7 mouse cellular contexts compared by ENCODE assay signal in genomic region chr1:36368112-36368968, GRCm38 (mm10). TPM values are rescaled to one million over a fixed set of nuclear protein-coding genes. Genes with fewer than 3 reads are reported as not detected.
A peak's percentile ranks its signal among the peaks of the same experiment; 100 is the strongest.
DNase-seq lines count a peak whose midpoint lies in the region; ATAC-seq and TF ChIP-seq lines count a peak whose summit lies in the region.

No protein-coding gene starts in this region.

- WGBS in kidney, adult 2 months: 1% methylated on average over 55 of the region's 55 CpGs
- 3% methylated on average over 54 of the region's 55 CpGs for WGBS in liver, embryonic 16.5 days (ENCODE audit: insufficient replicate concordance)
- WGBS in neural tube, embryonic 12.5 days: 8% methylated on average over 41 of the region's 55 CpGs

- peak; percentile 53 for ATAC-seq in common myeloid progenitor, adult 5-6 weeks (replicated peaks; ENCODE audit: low read depth, poor library complexity, severe bottlenecking)
- ATAC-seq in liver, embryonic 16.5 days (ENCODE audit: low read depth): peak; percentile 85
- ATAC-seq in neural tube, embryonic 12.5 days (ENCODE audit: low FRiP score, low read depth): peak; percentile 89

- peaks cover 17% of the 10 kb centered on the region for H3K4me1 ChIP-seq in kidney, adult 2 months (ENCODE audit: control insufficient read depth, insufficient read depth, low read length)
- H3K4me1 ChIP-seq in liver, embryonic 16.5 days (ENCODE audit: control insufficient read depth, low read depth, low read length): peaks cover 16% of the 10 kb centered on the region
- peaks cover 15% of the 10 kb centered on the region for H3K4me1 ChIP-seq in neural tube, embryonic 12.5 days

- peak overlapping the region; percentile 81 for H3K4me2 ChIP-seq in liver, embryonic 16.5 days (ENCODE audit: low read depth, low read length)
- H3K4me2 ChIP-seq in neural tube, embryonic 12.5 days (replicated peaks): peak overlapping the region; percentile 62

- H3K27me3 ChIP-seq in kidney, adult 2 months (replicated peaks; ENCODE audit: control insufficient read depth, insufficient read depth, low read length): no peaks in the 10 kb centered on the region
- H3K27me3 ChIP-seq in liver, embryonic 16.5 days (ENCODE audit: control insufficient read depth, insufficient read depth, low read depth, low read length): no peaks in the 10 kb centered on the region
- no peaks in the 10 kb centered on the region for H3K27me3 ChIP-seq in neural tube, embryonic 12.5 days (replicated peaks)

- peak overlapping the region; percentile 92 for H3K4me3 ChIP-seq in kidney, adult 2 months (ENCODE audit: insufficient read depth, low read depth, low read length)
- H3K4me3 ChIP-seq in liver, embryonic 16.5 days (ENCODE audit: low read depth, low read length): peak overlapping the region; percentile 86
- peak overlapping the region; percentile 95 for H3K4me3 ChIP-seq in neural tube, embryonic 12.5 days

- peak overlapping the region; percentile 94 for H3K9ac ChIP-seq in liver, embryonic 16.5 days (ENCODE audit: low read depth, low read length)
- H3K9ac ChIP-seq in neural tube, embryonic 12.5 days: peak overlapping the region; percentile 96

- peak; percentile 68 for DNase-seq in CD4-positive helper T cell, adult 2 months (ENCODE audit: low read depth, low spot score)
- peak; percentile 43 for DNase-seq in Muller cell, postnatal 12 days (ENCODE audit: inconsistent ontology term)
- peak; percentile 12 for DNase-seq in heart, adult 8-10 months (ENCODE audit: low spot score)
- peak; percentile 81 for DNase-seq in kidney, adult 2 months

- no peak for TF ChIP-seq CTCF in kidney, adult 2 months (conservative IDR thresholded peaks at IDR 0.05; ENCODE audit: insufficient read depth, insufficient read length, low read depth, low read length)

- TF ChIP-seq POLR2A in kidney, adult 2 months (IDR thresholded peaks at IDR 0.05; ENCODE audit: low read depth, low read length): peak; percentile 13

- H3K9me3 ChIP-seq in liver, embryonic 16.5 days (replicated peaks; ENCODE audit: control insufficient read depth, low read length): no peaks in the 10 kb centered on the region
- H3K9me3 ChIP-seq in neural tube, embryonic 12.5 days: no peaks in the 10 kb centered on the region

- peaks cover 1% of the 10 kb centered on the region; the same call in 1 of the 2 replicates for H3K36me3 ChIP-seq in kidney, adult 2 months (ENCODE audit: control insufficient read depth, insufficient read depth, low read length)
- H3K36me3 ChIP-seq in liver, embryonic 16.5 days (ENCODE audit: control insufficient read depth, insufficient read depth): peaks cover 9% of the 10 kb centered on the region
- peaks cover 21% of the 10 kb centered on the region for H3K36me3 ChIP-seq in neural tube, embryonic 12.5 days

- peak overlapping the region; percentile 75 for H3K27ac ChIP-seq in kidney, adult 2 months (ENCODE audit: insufficient read depth, low read depth, low read length)
- H3K27ac ChIP-seq in liver, embryonic 16.5 days (ENCODE audit: low read length): peak overlapping the region; percentile 77
- peak overlapping the region; percentile 53; the same call in 1 of the 2 replicates for H3K27ac ChIP-seq in neural tube, embryonic 12.5 days

RNA-seq across cellular contexts. Expression of gene Kansl3, which starts 0.6 kb away (rescaled TPM):
- total RNA-seq in common myeloid progenitor, adult 5-6 weeks (2017): 25.7 and 47.6 TPM in 2 replicates
- 10 to 100 TPM; 46.9 to 76.4 (median 65.2) TPM for total RNA-seq in heart, adult 8-10 months (2022)
- 63.8 and 83.5 TPM in 2 replicates for polyA plus RNA-seq in kidney, adult 2 months (2012; rRNA removed)
- polyA plus RNA-seq in liver, embryonic 16.5 days (2015; fragmentation: Nextera tagmentation; extraction: Ambion mirVana): 12.2 and 13.0 TPM in 2 replicates
- 44.0 and 45.3 TPM in 2 replicates for polyA plus RNA-seq in neural tube, embryonic 12.5 days (2016; fragmentation: Nextera tagmentation; extraction: Ambion mirVana)

RNA-seq across cellular contexts. Expression of gene Fer1l5, which starts 3.8 kb away (rescaled TPM):
- not detected in 2 replicates for total RNA-seq in common myeloid progenitor, adult 5-6 weeks (2017)
- total RNA-seq in heart, adult 8-10 months (2022): not detected
- 0.06 and 0.08 TPM in 2 replicates for polyA plus RNA-seq in kidney, adult 2 months (2012; rRNA removed)
- 0.15 and 0.34 TPM in 2 replicates for polyA plus RNA-seq in liver, embryonic 16.5 days (2015; fragmentation: Nextera tagmentation; extraction: Ambion mirVana)
- polyA plus RNA-seq in neural tube, embryonic 12.5 days (2016; fragmentation: Nextera tagmentation; extraction: Ambion mirVana): 1.7 and 2.1 TPM in 2 replicates

Comparison
In these comparisons a context has a peak if more than half of its experiments do, and no peak if none do; other contexts are left out.
1. Peak in every context shown above with its lines: DNase-seq, ATAC-seq, H3K4me3 ChIP-seq and H3K27ac ChIP-seq.
2. DNase-seq: peak in every context shown above with its lines; median percentile 81 in kidney, adult 2 months; 68 in CD4-positive helper T cell, adult 2 months; 43 in Muller cell, postnatal 12 days; 12 in heart, adult 8-10 months.